Mouse (Mus musculus): ENCODE data around the gene Foxn2. TPM values are rescaled to one million over a fixed set of nuclear protein-coding genes. Genes with fewer than 3 reads are reported as not detected.
"Not testable (repeated sequence)": the region's sequence is repeated elsewhere in the genome, so short reads cannot be mapped to it uniquely, and the experiment has no call there.

Foxn2 gene
- polyA plus RNA-seq, 1 experiment, result 40.6 TPM

DNA sequence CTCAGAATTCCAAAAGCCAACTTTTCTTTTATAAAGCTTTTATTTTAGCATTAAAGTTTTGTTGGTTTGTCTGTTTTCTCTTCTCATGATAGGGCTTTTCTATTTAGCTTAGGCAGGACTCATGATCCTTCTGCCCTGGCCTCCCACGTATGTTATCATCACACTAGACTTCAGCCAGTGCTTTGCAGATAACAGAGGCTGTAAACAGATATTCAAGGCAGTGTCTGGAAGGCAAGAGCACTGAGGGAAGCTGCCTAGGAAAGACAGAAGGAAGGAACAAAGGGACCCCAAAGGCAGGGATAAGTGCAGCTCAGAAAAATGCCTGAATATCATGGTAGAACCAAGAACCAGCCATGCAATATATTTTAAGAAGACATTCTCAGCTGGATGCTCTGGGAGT is 26.1 kb downstream of the Foxn2 start:
- no peak overlapping the region for H3K4me3 ChIP-seq (ENCODE audit: insufficient read depth, low read length)
- H3K27ac ChIP-seq (ENCODE audit: insufficient read depth, low read length), result no peak overlapping the region
- TF ChIP-seq CTCF (IDR thresholded peaks at IDR 0.05; ENCODE audit: borderline replicate concordance, insufficient read depth, low read length), result no peak
- TF ChIP-seq POLR2A (IDR thresholded peaks at IDR 0.05; ENCODE audit: low read depth, low read length), result no peak
- H3K4me1 ChIP-seq (ENCODE audit: control insufficient read depth, insufficient read depth, low read length), result peaks cover 5% of the 10 kb centered on the region

- TF ChIP-seq CTCF (IDR thresholded peaks at IDR 0.05; ENCODE audit: borderline replicate concordance, insufficient read depth, low read length) (no peak), POLR2A (IDR thresholded peaks at IDR 0.05; ENCODE audit: low read depth, low read length) (no peak)
- Histone ChIP-seq H3K4me1 (ENCODE audit: control insufficient read depth, insufficient read depth, low read length) (peaks cover 5% of the 10 kb centered on the region), H3K27ac (ENCODE audit: insufficient read depth, low read length) (no peak overlapping the region), H3K4me3 (ENCODE audit: insufficient read depth, low read length) (no peak overlapping the region)
Observed at GRCm38 (mm10) chr17:88467696-88468095, 27.2 kb downstream of the Foxn2 start.

DNA sequence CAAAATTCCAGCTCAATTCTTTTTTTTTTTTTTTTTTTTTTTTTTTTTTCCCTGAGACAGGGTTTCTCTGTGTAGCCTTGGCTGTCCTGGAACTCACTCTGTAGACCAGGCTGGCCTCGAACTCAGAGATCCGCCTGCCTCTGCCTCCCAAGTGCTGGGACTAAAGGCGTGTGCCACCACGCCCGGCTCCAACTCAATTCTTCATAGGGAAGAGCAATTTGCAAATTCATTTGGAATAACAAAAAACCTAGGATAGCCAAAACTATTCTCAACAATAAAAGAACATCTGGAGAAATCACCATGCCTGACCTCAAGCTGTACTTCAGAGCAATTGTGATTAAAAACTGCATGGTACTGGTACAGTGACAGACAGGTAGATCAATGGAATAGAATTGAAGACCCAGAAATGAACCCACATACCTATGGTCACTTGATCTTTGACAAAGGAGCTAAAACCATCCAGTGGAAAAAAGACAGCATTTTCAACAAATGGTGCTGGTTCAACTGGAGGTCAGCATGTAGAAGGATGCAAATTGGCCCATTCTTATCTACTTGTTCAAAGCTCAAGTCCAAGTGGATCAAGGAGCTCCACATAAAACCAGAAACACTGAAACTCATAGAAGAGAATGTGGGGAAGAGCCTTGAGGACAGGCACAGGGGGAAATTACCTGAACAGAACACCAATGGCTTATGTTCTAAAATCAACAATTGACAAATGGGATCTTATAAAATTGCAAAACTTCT is 28.3 kb downstream of the Foxn2 start:
- not testable (repeated sequence) for H3K4me3 ChIP-seq (ENCODE audit: insufficient read depth, low read length); H3K27ac ChIP-seq (ENCODE audit: insufficient read depth, low read length); H3K4me1 ChIP-seq (ENCODE audit: control insufficient read depth, insufficient read depth, low read length)

DNA sequence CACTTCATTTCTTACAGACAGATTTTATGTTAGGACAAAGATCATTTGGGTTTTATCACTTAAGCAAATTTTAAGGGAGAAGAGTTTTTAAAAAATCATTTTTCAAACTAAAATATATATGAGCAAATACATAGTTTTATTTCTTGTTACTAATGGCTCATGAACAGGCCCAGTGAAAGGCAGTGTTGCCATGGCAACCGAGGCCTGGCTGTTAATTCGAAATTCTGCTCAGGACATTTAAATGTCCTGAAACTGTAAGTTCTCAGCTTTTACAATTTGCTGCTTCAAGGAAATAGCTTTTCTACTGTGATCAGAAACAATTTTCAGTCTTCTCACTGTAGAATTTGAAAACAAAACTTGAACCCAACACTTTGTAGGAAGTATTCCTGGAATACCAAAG is 33.3 kb downstream of the Foxn2 start:
- no peak for TF ChIP-seq CTCF (IDR thresholded peaks at IDR 0.05; ENCODE audit: borderline replicate concordance, insufficient read depth, low read length)
- no peak for TF ChIP-seq POLR2A (IDR thresholded peaks at IDR 0.05; ENCODE audit: low read depth, low read length)
- H3K4me3 ChIP-seq (ENCODE audit: insufficient read depth, low read length), result no peak overlapping the region
- no peaks in the 10 kb centered on the region; the same call in 1 of the 2 replicates for H3K4me1 ChIP-seq (ENCODE audit: control insufficient read depth, insufficient read depth, low read length)
- H3K27ac ChIP-seq (ENCODE audit: insufficient read depth, low read length), result no peak overlapping the region

GRCm38 (mm10) chr17:88477165-88477564 is 36.7 kb downstream of the Foxn2 start:
- no peak overlapping the region for H3K27ac ChIP-seq (ENCODE audit: insufficient read depth, low read length)
- no peak for TF ChIP-seq POLR2A (IDR thresholded peaks at IDR 0.05; ENCODE audit: low read depth, low read length)
- H3K4me1 ChIP-seq (ENCODE audit: control insufficient read depth, insufficient read depth, low read length), result no peaks in the 10 kb centered on the region; the same call in 1 of the 2 replicates
- no peak overlapping the region for H3K4me3 ChIP-seq (ENCODE audit: insufficient read depth, low read length)

- Histone ChIP-seq H3K4me3 (ENCODE audit: insufficient read depth, low read length) (no peak overlapping the region), H3K4me1 (ENCODE audit: control insufficient read depth, insufficient read depth, low read length) (no peaks in the 10 kb centered on the region; the same call in 1 of the 2 replicates), H3K27ac (ENCODE audit: insufficient read depth, low read length) (no peak overlapping the region)
- TF ChIP-seq CTCF (IDR thresholded peaks at IDR 0.05; ENCODE audit: borderline replicate concordance, insufficient read depth, low read length), result no peak
- TF ChIP-seq POLR2A (IDR thresholded peaks at IDR 0.05; ENCODE audit: low read depth, low read length), result no peak
Observed at GRCm38 (mm10) chr17:88477699-88478098, 37.2 kb downstream of the Foxn2 start.

DNA sequence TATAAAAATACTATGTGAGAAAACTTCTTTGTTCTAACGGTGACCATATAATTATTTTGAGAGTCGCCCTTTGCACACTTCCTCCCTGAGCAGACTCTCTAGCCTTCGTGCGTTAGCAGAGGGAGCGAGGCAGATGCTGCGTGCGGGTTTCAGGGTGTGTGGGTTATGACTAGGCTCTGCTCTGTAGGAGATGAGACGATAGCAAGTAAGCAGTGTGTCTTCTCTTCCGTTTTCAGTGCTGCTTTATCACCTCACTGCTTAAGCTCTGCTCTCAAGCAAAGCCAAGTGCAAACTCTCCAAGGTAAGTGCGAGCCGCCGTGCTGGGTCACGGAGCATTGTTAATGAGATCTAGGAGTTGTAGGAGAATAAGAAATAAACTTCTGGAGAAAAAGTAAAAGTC is 38.5 kb downstream of the Foxn2 start:
- Histone ChIP-seq H3K27ac (ENCODE audit: insufficient read depth, low read length) (no peak overlapping the region), H3K4me3 (ENCODE audit: insufficient read depth, low read length) (no peak overlapping the region), H3K4me1 (ENCODE audit: control insufficient read depth, insufficient read depth, low read length) (no peaks in the 10 kb centered on the region; the same call in 1 of the 2 replicates)
- TF ChIP-seq CTCF (IDR thresholded peaks at IDR 0.05; ENCODE audit: borderline replicate concordance, insufficient read depth, low read length) (no peak), POLR2A (IDR thresholded peaks at IDR 0.05; ENCODE audit: low read depth, low read length) (no peak)

GRCm38 (mm10) chr17:88480369-88480768 is 39.9 kb downstream of the Foxn2 start:
- no peaks in the 10 kb centered on the region; the same call in 1 of the 2 replicates for H3K4me1 ChIP-seq (ENCODE audit: control insufficient read depth, insufficient read depth, low read length)
- no peak overlapping the region for H3K4me3 ChIP-seq (ENCODE audit: insufficient read depth, low read length)
- H3K27ac ChIP-seq (ENCODE audit: insufficient read depth, low read length), result no peak overlapping the region
- no peak for TF ChIP-seq POLR2A (IDR thresholded peaks at IDR 0.05; ENCODE audit: low read depth, low read length)
- TF ChIP-seq CTCF (IDR thresholded peaks at IDR 0.05; ENCODE audit: borderline replicate concordance, insufficient read depth, low read length), result no peak

- Histone ChIP-seq H3K4me3 (ENCODE audit: insufficient read depth, low read length) (no peak overlapping the region), H3K4me1 (ENCODE audit: control insufficient read depth, insufficient read depth, low read length) (no peaks in the 10 kb centered on the region; the same call in 1 of the 2 replicates), H3K27ac (ENCODE audit: insufficient read depth, low read length) (no peak overlapping the region)
- TF ChIP-seq POLR2A (IDR thresholded peaks at IDR 0.05; ENCODE audit: low read depth, low read length), result no peak
- TF ChIP-seq CTCF (IDR thresholded peaks at IDR 0.05; ENCODE audit: borderline replicate concordance, insufficient read depth, low read length), result no peak
Observed at GRCm38 (mm10) chr17:88481062-88481461, 40.6 kb downstream of the Foxn2 start.

DNA sequence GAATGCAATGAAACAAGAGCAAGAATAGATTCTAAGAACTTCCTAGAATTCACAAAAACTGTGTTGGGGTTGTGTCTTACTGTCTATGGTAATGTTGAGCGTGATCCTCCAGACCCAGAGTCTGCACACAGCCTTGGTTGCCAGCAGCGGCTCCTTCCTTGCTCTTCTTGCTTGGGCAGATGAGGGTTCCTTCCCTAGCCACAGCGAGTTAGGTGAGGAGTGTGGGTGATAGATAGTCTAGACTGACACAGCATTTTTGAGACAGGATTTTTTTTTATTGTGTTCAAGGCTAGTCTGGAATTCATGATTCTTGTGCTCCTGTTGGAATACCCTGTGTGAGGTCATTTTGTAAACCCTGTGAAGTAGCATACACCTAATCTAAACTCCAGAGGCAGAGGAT is 41.1 kb downstream of the Foxn2 start:
- no peak for TF ChIP-seq CTCF (IDR thresholded peaks at IDR 0.05; ENCODE audit: borderline replicate concordance, insufficient read depth, low read length)
- TF ChIP-seq POLR2A (IDR thresholded peaks at IDR 0.05; ENCODE audit: low read depth, low read length), result no peak
- no peak overlapping the region for H3K27ac ChIP-seq (ENCODE audit: insufficient read depth, low read length)
- H3K4me3 ChIP-seq (ENCODE audit: insufficient read depth, low read length), result no peak overlapping the region
- no peaks in the 10 kb centered on the region; the same call in 1 of the 2 replicates for H3K4me1 ChIP-seq (ENCODE audit: control insufficient read depth, insufficient read depth, low read length)
